Mouse (Mus musculus) midbrain, embryonic 12.5 days (tissue): Measurements from ENCODE around the gene Lbx2. TPM values are rescaled to one million over a fixed set of nuclear protein-coding genes. Genes with fewer than 3 reads are reported as not detected.

ENCODE experiments used
- ATAC-seq: fragments of 200-750 bp; cut with Nextera tagmentation; 2 replicates; pipeline ENCODE4 v1.8.0; 2017; ENCODE audit warnings: low read depth, moderate TSS enrichment, moderate library complexity; ENCODE audit not compliant: low FRiP score
- H3K27ac ChIP-seq: fragments of 300-500 bp; sonication (generic); replicated peaks from 2 replicates; pipeline ENCODE4 v1.5.1; 2016; ENCODE audit warnings: mild to moderate bottlenecking
- H3K27me3 ChIP-seq: fragments of 300-500 bp; sonication (generic); 2 replicates; pipeline ENCODE4 v1.6.1; 2016; ENCODE audit warnings: mild to moderate bottlenecking
- H3K36me3 ChIP-seq: fragments of 300-500 bp; sonication (generic); 2 replicates; pipeline ENCODE4 v1.6.1; 2016
- H3K4me1 ChIP-seq: fragments of 300-500 bp; sonication (generic); 2 replicates; pipeline ENCODE4 v1.6.1; 2016
- H3K4me2 ChIP-seq: fragments of 300-500 bp; sonication (generic); replicated peaks from 2 replicates; pipeline ENCODE4 v1.6.1; 2016; ENCODE audit warnings: mild to moderate bottlenecking, moderate library complexity
- H3K4me3 ChIP-seq: fragments of 300-500 bp; sonication (generic); 2 replicates; pipeline ENCODE4 v1.5.1; 2016; ENCODE audit warnings: mild to moderate bottlenecking
- H3K9ac ChIP-seq: fragments of 300-500 bp; sonication (generic); replicated peaks from 2 replicates; pipeline ENCODE4 v1.6.1; 2016; ENCODE audit warnings: mild to moderate bottlenecking, moderate library complexity
- H3K9me3 ChIP-seq: fragments of 300-500 bp; sonication (generic); 2 replicates; pipeline ENCODE4 v1.6.1; 2016; ENCODE audit warnings: mild to moderate bottlenecking
- WGBS: fragments of 180-500 bp; shearing (Covaris S2); methylation state at CpG from one replicate; pipeline ENCODE4 v1.1.7; 2016; 5-methylcytosine and 5-hydroxymethylcytosine counted together
- polyA plus RNA-seq: library from polyadenylated mRNA; unstranded; fragments of >200 nt; fragmentation: Nextera tagmentation; extraction: Ambion mirVana; gene quantifications from 2 replicates; pipeline ENCODE4 v1.2.1, GENCODE M21; 2016

Gene Lbx2
- polyA plus RNA-seq, 1 experiment from 2014 or later, result 0.45 TPM

DNA sequence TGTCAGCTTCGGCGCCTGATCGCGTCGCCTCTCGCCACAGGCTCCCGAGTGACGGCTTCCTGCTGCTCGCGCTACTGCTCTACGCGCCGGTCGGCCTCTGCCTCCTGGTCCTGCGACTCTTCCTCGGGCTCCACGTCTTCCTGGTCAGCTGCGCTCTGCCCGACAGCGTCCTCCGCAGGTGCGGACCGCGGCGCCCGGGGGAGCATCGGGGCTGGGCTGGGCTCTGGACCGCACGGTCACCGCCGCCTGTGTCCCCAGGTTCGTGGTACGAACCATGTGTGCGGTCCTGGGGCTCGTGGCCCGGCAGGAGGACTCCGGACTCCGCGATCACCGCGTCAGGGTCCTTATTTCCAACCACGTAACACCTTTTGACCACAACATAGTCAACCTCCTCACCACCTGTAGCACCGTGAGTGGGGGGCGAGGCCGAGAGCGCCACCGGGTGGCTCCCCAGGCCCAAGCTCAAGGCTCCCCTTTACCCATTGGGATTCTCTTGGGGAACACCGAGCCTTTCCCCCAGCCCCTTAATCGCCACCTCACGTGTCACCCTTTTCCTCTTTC, 31.2 kb upstream of the Lbx2 start, which contains the start of gene Htra2:
TSS of gene Htra2 (minus strand) at position 403 of the 561 bp plus-strand sequence.
- ATAC-seq, result no peak; the same call in 1 of the 2 replicates

DNA sequence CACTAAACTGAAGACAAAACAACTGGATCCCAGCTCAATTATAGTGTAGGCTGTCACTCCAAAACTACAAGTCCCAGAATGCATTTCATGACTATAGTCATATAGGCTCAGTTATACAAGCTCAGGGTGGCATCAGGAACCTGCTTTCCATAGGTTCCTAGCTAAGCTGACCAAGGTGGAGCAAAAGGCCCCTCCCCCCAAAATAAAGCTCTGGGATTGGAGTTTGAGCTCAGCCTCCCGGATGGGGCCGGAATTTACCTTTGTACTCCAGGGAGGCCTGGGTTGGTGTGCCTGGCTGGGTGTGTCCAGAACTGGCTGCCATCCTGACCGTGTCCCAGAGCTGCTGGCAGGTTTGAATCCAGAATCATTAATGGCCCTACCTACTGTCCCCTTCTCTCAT, 28.4 kb upstream of the Lbx2 start, which contains the start of gene Dqx1:
TSS of gene Dqx1 (plus strand) at position 55 of the 400 bp plus-strand sequence.
- WGBS, result 48% methylated on average over 3 of the region's 3 CpGs
- no peak for ATAC-seq
- no peak within 1 kb of the TSS for H3K27ac ChIP-seq
- no peak within 1 kb of the TSS for H3K4me3 ChIP-seq
- H3K4me1 ChIP-seq, result peaks cover 20% of the 10 kb centered on the region
- H3K4me2 ChIP-seq, result no peak within 1 kb of the TSS
- 0 out of 2 replicates have a peak within 1 kb of the TSS, but pooled peaks have one; percentile 31 for H3K9ac ChIP-seq
- H3K27me3 ChIP-seq, result peaks cover 34% of the 10 kb centered on the region
- peaks cover 19% of the 10 kb centered on the region for H3K36me3 ChIP-seq
- no peaks in the 10 kb centered on the region for H3K9me3 ChIP-seq

More for the DNA sequence above, 31.2 kb upstream of the Lbx2 start, which contains the start of gene Htra2:
- Histone ChIP-seq H3K4me1 (peaks cover 26% of the 10 kb centered on the region), H3K9ac (peak within 1 kb of the TSS; percentile 77), H3K36me3 (peaks cover 34% of the 10 kb centered on the region), H3K4me3 (peak within 1 kb of the TSS; percentile 65), H3K27ac (peak within 1 kb of the TSS; percentile 83), H3K4me2 (peak within 1 kb of the TSS; percentile 92), H3K9me3 (no peaks in the 10 kb centered on the region), H3K27me3 (peaks cover 5% of the 10 kb centered on the region; the same call in 1 of the 2 replicates)
- WGBS, result under 1% methylated on average over 45 of the region's 50 CpGs

DNA sequence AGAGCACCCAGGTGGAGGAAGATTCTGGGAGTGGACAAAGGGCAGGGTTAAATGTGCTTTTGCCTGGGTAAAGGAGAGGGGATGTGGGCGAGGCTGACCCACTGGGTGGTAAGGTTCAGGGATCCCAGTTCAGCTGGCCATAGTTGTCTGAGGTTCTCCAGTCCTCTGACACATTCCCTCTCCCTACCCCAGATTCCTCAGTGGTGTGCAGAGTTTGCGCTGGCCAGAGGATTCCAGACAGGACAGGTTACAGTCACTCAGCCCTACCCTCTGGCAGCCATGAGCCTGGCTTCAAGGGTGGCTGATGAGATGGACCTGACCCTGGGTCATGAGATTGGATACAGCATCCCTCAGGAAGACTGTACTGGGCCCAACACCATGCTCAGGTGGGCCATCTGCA, 27.4 kb upstream of the Lbx2 start:
- ATAC-seq, result no peak
- 64% methylated on average over 2 of the region's 2 CpGs for WGBS

DNA sequence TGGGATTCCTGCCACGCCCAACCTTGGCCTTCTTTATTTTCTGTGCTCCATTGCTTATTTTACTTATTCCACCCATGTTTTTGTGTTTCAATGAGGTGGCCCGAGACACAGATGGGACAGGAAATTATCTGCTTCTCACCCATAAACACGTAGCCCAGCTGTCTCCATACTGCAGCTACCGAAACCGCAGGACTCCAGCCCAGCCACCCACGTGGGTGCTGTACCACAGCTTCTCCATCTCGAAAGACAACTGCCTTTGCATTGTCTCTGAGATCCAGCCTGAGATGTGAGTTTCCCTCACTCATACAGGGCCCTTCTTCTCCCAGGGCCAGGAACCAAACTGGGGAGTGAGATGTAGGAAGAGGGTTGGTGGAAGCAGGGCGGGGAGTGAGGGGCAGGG, 20.2 kb upstream of the Lbx2 start:
- ATAC-seq, result no peak
- no peaks in the 10 kb centered on the region for H3K36me3 ChIP-seq
- H3K4me2 ChIP-seq, result no peak overlapping the region
- H3K4me3 ChIP-seq, result no peak overlapping the region
- no peak overlapping the region for H3K27ac ChIP-seq
- H3K9ac ChIP-seq, result no peak overlapping the region
- H3K27me3 ChIP-seq, result peaks cover 100% of the 10 kb centered on the region
- no peaks in the 10 kb centered on the region for H3K9me3 ChIP-seq
- WGBS, result 36% methylated on average over 8 of the region's 8 CpGs
- peaks cover 16% of the 10 kb centered on the region for H3K4me1 ChIP-seq

More for the DNA sequence above, 27.4 kb upstream of the Lbx2 start:
- Histone ChIP-seq H3K9me3 (no peaks in the 10 kb centered on the region), H3K4me2 (no peak overlapping the region), H3K27me3 (peaks cover 43% of the 10 kb centered on the region), H3K4me1 (peaks cover 11% of the 10 kb centered on the region), H3K27ac (no peak overlapping the region), H3K9ac (0 out of 2 replicates have a peak overlapping the region, but pooled peaks have one; percentile 31), H3K36me3 (peaks cover 19% of the 10 kb centered on the region), H3K4me3 (no peak overlapping the region)

DNA sequence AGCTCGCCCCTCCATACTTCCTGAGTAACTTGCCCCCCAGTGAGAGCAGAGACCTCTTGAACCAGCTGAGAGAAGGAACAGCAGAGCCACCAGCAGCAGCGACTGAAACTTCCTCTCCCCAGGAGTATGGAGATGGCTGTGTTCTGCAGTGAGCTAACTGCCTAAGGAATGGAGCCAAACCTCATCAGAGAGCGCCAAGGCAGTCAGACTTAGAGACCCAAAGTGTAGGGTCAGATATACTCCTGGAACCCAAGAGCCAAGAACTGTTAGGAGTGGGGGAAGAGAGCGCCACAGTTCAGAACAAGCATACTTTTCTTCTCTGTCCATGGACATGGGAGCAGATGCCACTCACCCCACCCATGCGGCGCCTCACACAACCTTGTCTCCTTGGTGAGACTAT, 19.7 kb upstream of the Lbx2 start:
- WGBS, result 19% methylated on average over 6 of the region's 6 CpGs
- ATAC-seq, result no peak
- Histone ChIP-seq H3K4me2 (no peak overlapping the region), H3K27me3 (peaks cover 100% of the 10 kb centered on the region), H3K36me3 (no peaks in the 10 kb centered on the region), H3K4me1 (peaks cover 20% of the 10 kb centered on the region), H3K9ac (no peak overlapping the region), H3K27ac (no peak overlapping the region), H3K9me3 (no peaks in the 10 kb centered on the region), H3K4me3 (no peak overlapping the region)

DNA sequence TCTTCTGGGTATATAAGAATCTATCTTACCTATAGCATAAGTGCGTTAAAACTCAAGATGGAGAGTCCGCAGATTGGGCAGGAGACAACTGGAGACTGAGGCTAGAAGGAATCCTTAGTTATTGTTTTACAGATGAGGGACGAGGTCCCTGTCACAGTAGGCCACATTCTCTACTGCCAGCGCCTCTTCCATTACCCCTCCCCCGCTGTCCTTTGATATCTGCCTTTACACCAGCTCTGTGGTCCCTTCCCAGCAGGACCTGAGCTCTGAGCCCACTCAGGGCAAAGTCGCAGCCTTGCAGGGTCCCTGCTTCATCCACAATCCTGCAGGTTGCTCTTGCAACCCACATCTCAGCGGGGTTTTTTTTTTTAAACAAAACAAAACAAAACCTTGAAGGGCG, 17.9 kb upstream of the Lbx2 start:
- H3K9me3 ChIP-seq, result no peaks in the 10 kb centered on the region
- peaks cover 100% of the 10 kb centered on the region for H3K27me3 ChIP-seq
- H3K27ac ChIP-seq, result no peak overlapping the region
- under 1% methylated on average over 8 of the region's 8 CpGs for WGBS
- no peaks in the 10 kb centered on the region for H3K36me3 ChIP-seq
- H3K4me3 ChIP-seq, result no peak overlapping the region
- ATAC-seq, result no peak
- H3K4me2 ChIP-seq, result no peak overlapping the region
- H3K9ac ChIP-seq, result no peak overlapping the region
- peaks cover 23% of the 10 kb centered on the region for H3K4me1 ChIP-seq

DNA sequence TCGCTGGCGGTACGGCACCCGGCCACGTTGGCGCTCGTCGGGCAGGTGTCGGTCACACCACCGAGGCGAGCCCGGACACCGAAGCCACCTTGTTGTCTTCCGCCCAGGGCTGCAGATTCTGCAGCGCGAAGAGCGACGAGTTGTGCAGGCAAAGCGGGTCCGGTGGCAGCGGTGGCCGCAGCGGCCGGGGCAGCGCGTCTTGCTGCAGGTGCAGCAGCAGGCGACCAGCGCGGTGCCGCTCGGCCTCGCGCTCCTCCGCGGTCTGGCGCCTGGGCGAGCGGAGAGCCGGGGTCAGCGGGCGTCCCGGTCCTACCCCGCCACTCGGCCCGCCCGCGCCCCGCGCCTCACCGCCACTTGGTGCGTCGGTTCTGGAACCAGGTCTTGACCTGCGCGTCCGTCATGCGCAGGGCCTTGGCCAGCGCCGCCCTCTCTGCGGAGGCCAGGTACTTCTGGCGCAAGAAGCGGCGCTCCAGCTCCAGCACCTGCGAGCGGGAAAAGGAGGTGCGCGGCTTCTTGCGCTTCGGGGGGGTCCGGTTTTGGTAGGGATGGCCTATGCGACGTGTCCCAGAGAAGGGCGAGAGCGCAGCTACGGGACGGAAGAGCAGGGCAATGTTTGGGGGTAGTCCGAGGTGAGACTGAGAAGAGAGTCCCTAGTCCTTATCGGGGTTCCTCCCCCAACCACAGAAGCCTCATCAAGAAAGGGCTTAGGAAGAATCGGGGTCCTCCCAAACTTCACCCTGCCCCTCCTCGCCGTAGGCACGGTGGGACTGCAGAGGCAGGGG, 17.3 kb upstream of the Lbx2 start:
- no peak for ATAC-seq
- Histone ChIP-seq H3K4me1 (peaks cover 23% of the 10 kb centered on the region), H3K9me3 (no peaks in the 10 kb centered on the region), H3K36me3 (no peaks in the 10 kb centered on the region), H3K9ac (no peak overlapping the region), H3K27ac (no peak overlapping the region), H3K4me2 (peak overlapping the region; percentile 25), H3K4me3 (peak overlapping the region; percentile 22), H3K27me3 (peaks cover 100% of the 10 kb centered on the region)
- under 1% methylated on average over 80 of the region's 81 CpGs for WGBS

DNA sequence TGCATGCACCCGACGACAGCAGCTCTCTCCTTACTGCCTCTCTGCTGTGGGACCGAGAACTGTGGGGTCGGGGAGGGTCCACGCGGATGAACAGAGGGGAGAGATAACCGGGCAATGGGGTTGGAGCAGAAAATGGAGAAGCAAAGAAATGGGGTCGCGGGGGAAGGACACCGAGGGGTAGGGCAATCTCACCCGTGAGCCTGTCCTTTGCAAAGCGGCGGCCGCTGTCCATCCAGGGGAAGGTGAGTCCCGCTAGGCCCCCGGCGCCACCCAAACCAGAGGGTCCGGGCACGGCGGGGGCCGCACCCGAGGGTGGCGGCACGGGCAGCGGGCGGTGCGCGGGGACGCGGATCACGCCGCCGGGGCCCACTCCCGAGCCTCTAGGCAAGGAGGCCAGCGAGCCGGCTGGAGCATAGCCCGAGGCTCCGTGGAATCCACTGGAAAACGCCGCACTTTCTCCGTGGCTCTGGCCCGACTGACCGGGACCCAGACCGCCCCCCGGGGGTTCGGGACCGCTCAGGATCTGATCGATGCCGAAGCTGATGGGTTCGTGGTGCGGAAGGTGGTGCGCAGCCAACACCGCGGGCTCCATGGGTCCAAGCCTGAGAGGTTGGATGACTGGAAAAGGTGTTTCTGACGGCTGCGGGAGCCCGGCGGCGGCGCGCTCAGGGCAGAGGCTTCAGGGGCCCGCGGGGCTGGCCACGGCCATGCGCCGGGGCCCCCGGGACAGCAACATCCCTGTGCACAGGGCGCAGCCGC, 16.5 kb upstream of the Lbx2 start:
- Histone ChIP-seq H3K27me3 (peaks cover 100% of the 10 kb centered on the region), H3K4me1 (peaks cover 23% of the 10 kb centered on the region), H3K9me3 (no peaks in the 10 kb centered on the region), H3K4me2 (peak overlapping the region; percentile 25; the same call in 1 of the 2 replicates), H3K9ac (no peak overlapping the region), H3K36me3 (no peaks in the 10 kb centered on the region), H3K4me3 (peak overlapping the region; percentile 24), H3K27ac (no peak overlapping the region)
- ATAC-seq, result no peak
- 1% methylated on average over 66 of the region's 69 CpGs for WGBS

DNA sequence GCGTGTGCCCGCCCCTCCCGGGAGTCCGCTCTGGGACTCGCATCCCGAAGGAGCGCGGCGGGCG, 16.1 kb upstream of the Lbx2 start, which contains the start of gene Tlx2:
TSS of gene Tlx2 (minus strand) at position 47 of the 64 bp plus-strand sequence.
- Histone ChIP-seq H3K27me3 (peaks cover 100% of the 10 kb centered on the region), H3K9me3 (no peaks in the 10 kb centered on the region), H3K4me3 (peak within 1 kb of the TSS; percentile 24), H3K4me2 (peak within 1 kb of the TSS; percentile 25; the same call in 1 of the 2 replicates), H3K27ac (no peak within 1 kb of the TSS), H3K36me3 (no peaks in the 10 kb centered on the region), H3K9ac (no peak within 1 kb of the TSS), H3K4me1 (peaks cover 23% of the 10 kb centered on the region)
- no peak for ATAC-seq
- 3% methylated on average over 10 of the region's 10 CpGs for WGBS

DNA sequence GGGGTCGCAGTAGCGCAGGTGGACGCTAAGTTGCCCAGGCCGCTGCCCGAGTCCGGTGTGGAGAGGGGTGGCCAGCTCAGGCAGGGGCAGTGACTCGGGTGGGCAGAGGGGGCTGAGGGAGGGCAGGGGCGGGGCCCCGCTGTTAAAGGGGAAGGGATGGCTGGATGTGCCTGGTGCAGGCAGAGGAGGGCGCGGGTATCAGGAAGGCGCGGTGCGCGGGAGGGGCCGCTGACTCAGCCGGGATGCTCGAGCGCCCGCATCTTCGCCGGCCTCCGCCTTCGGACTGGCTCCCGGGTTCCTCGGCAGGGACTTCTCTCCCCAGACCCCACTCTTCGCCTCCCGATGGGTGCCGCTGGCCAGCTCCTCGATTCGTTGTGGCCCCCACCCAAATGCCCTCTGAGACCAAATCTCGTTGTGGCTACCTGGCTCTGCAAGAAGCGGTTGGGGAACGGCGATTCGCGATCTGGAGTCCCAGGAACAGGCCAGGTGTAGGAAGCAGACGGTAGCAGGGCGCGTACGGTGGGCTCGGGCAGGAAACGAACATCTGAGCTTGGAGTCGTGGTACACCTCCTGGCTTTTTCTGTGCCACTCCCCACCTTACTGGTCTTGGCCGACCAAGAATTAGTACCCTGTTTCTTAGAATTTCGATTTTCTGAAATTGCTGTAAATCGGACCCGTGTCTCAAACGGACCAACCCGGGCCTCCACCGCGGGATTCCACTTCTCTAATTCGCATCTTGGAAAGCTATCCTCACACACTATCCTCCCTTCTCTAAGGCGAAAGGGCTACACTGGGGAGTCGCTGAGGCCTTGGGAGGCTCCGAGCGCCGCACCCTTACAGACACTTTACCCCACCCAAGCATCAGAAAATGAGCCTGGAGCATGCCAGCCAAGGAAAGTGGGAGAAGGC, 15.6 kb upstream of the Lbx2 start:
- no peaks in the 10 kb centered on the region for H3K9me3 ChIP-seq
- H3K36me3 ChIP-seq, result no peaks in the 10 kb centered on the region
- H3K4me1 ChIP-seq, result peaks cover 23% of the 10 kb centered on the region
- under 1% methylated on average over 51 of the region's 58 CpGs for WGBS
- H3K27me3 ChIP-seq, result peaks cover 100% of the 10 kb centered on the region
- H3K4me3 ChIP-seq, result peak overlapping the region; percentile 24
- no peak overlapping the region for H3K27ac ChIP-seq
- no peak overlapping the region for H3K9ac ChIP-seq
- no peak for ATAC-seq
- peak overlapping the region; percentile 25; the same call in 1 of the 2 replicates for H3K4me2 ChIP-seq

DNA sequence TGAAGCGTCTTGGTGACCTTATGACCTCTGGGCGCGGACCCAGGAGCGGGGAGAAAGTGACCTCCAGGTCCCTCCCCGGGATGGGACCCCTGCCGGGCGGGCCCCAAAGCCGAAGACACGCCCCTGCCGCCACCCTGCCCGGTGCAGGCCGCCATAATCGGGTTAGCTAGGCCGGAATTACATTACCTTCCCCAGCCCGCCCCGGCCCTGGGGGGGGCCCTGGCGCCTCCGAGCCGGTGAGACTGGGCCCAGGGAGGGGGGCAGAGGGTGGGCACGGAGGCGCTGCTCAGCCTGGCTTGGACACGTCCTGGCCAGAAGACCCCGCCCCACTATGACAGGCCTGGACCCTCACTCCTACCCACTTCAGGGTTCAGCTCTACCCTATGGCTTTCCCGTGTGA, 14.9 kb upstream of the Lbx2 start:
- no peak overlapping the region for H3K9ac ChIP-seq
- no peaks in the 10 kb centered on the region for H3K9me3 ChIP-seq
- H3K27me3 ChIP-seq, result peaks cover 100% of the 10 kb centered on the region
- H3K4me2 ChIP-seq, result peak overlapping the region; percentile 23; the same call in 1 of the 2 replicates
- 2% methylated on average over 19 of the region's 24 CpGs for WGBS
- no peaks in the 10 kb centered on the region for H3K36me3 ChIP-seq
- 0 out of 2 replicates have a peak overlapping the region, but pooled peaks have one; percentile 7 for H3K4me3 ChIP-seq
- ATAC-seq, result no peak
- no peak overlapping the region for H3K27ac ChIP-seq
- peaks cover 23% of the 10 kb centered on the region for H3K4me1 ChIP-seq
